Mouse (Mus musculus) induced T-regulatory cell, adult 2 months (primary cell): ENCODE measurements around the gene Tspan13.
A peak's percentile ranks its signal among the peaks of the same experiment; 100 is the strongest.

Experiments used
- DNase-seq: peaks from one replicate; pipeline ENCODE4 v3.0.0-alpha.2; 2012; ENCODE audit warnings: low read depth

Tspan13 gene

GRCm38 (mm10) chr12:36030660-36031363 lies 11.5 kb downstream of the Tspan13 start:
- no peak for DNase-seq

- DNase-seq: no peak
Measured at GRCm38 (mm10) chr12:36029687-36030086, 12.6 kb downstream of the Tspan13 start.

- DNase-seq: no peak
Measured at GRCm38 (mm10) chr12:36028968-36029645, 13.2 kb downstream of the Tspan13 start.

- DNase-seq: no peak
Measured at GRCm38 (mm10) chr12:36027171-36027570, 15.1 kb downstream of the Tspan13 start.

- DNase-seq: no peak
Measured at GRCm38 (mm10) chr12:36026126-36026525, 16.2 kb downstream of the Tspan13 start.

- DNase-seq: no peak
Measured at GRCm38 (mm10) chr12:36020710-36021109, 21.6 kb downstream of the Tspan13 start.

GRCm38 (mm10) chr12:36020081-36020480 lies 22.2 kb downstream of the Tspan13 start:
- no peak for DNase-seq

- DNase-seq: peak; percentile 80
Measured at GRCm38 (mm10) chr12:36019572-36019971, 22.7 kb downstream of the Tspan13 start.

- DNase-seq: no peak
Measured at GRCm38 (mm10) chr12:36017791-36018190, 24.5 kb downstream of the Tspan13 start.

- no peak for DNase-seq
Measured at GRCm38 (mm10) chr12:36013216-36013910, 28.9 kb downstream of the Tspan13 start.

GRCm38 (mm10) chr12:36008364-36009047 lies 33.8 kb downstream of the Tspan13 start:
- DNase-seq: no peak

- no peak for DNase-seq
Measured at GRCm38 (mm10) chr12:36007581-36007980, 34.7 kb downstream of the Tspan13 start.

GRCm38 (mm10) chr12:36004714-36005113 lies 37.6 kb downstream of the Tspan13 start:
- DNase-seq: no peak

GRCm38 (mm10) chr12:35995799-35996198 lies 46.5 kb downstream of the Tspan13 start:
- peak; percentile 65 for DNase-seq

- DNase-seq: no peak
Measured at GRCm38 (mm10) chr12:35994098-35994497, 48.2 kb downstream of the Tspan13 start.

GRCm38 (mm10) chr12:35993583-35993982 lies 48.7 kb downstream of the Tspan13 start:
- no peak for DNase-seq

GRCm38 (mm10) chr12:35992711-35993110 lies 49.6 kb downstream of the Tspan13 start, which contains the start of gene Agr2:
TSS of gene Agr2 (plus strand) at chr12:35992907.
- DNase-seq: no peak

GRCm38 (mm10) chr12:35984743-35985142 lies 57.6 kb downstream of the Tspan13 start:
- no peak for DNase-seq

GRCm38 (mm10) chr12:35983472-35983871 lies 58.8 kb downstream of the Tspan13 start:
- peak; percentile 14 for DNase-seq

- peak; percentile 15 for DNase-seq
Measured at GRCm38 (mm10) chr12:35981732-35982360, 60.5 kb downstream of the Tspan13 start.

- DNase-seq: no peak
Measured at GRCm38 (mm10) chr12:35979625-35980024, 62.7 kb downstream of the Tspan13 start.
